Mouse (Mus musculus) midbrain, embryonic 14.5 days (tissue): Measurements from ENCODE around the gene Gm20823. TPM values are rescaled to one million over a fixed set of nuclear protein-coding genes. Genes with fewer than 3 reads are reported as not detected.
"Not testable (repeated sequence)": the region's sequence is repeated elsewhere in the genome, so short reads cannot be mapped to it uniquely, and the experiment has no call there.

ENCODE experiments used
- ATAC-seq: fragments of 200-750 bp; cut with Nextera tagmentation; 2 replicates; pipeline ENCODE4 v1.8.0; 2017; ENCODE audit warnings: moderate number of reproducible peaks, moderate library complexity; ENCODE audit not compliant: low FRiP score, low TSS enrichment
- DNase-seq: peaks from one replicate; pipeline ENCODE4 v3.0.0-alpha.2; 2015
- H3K27ac ChIP-seq: fragments of 300-500 bp; sonication (generic); replicated peaks from 2 replicates; pipeline ENCODE4 v1.5.1; 2014; ENCODE audit warnings: mild to moderate bottlenecking, low read depth, low read length, moderate library complexity
- H3K27me3 ChIP-seq: fragments of 300-500 bp; sonication (generic); 2 replicates; pipeline ENCODE4 v1.6.1; 2014; ENCODE audit warnings: low read length, control low read depth, mixed read lengths; ENCODE audit not compliant: control insufficient read depth, insufficient read depth
- H3K36me3 ChIP-seq: fragments of 300-500 bp; sonication (generic); 2 replicates; pipeline ENCODE4 v1.6.1; 2014; ENCODE audit warnings: low read length, control low read depth; ENCODE audit not compliant: control insufficient read depth, insufficient read depth
- H3K4me1 ChIP-seq: fragments of 300-500 bp; sonication (generic); 2 replicates; pipeline ENCODE4 v1.6.1; 2014; ENCODE audit warnings: mild to moderate bottlenecking, antibody characterized with exemption, low read length, control low read depth; ENCODE audit not compliant: control insufficient read depth, insufficient read depth
- H3K4me2 ChIP-seq: fragments of 300-500 bp; sonication (generic); 2 replicates; pipeline ENCODE4 v1.6.1; 2014; ENCODE audit warnings: mild to moderate bottlenecking, low read length, moderate library complexity
- H3K4me3 ChIP-seq: fragments of 300-500 bp; sonication (generic); replicated peaks from 2 replicates; pipeline ENCODE4 v1.5.1; 2014; ENCODE audit warnings: low read depth, low read length
- H3K9ac ChIP-seq: fragments of 300-500 bp; sonication (generic); replicated peaks from 2 replicates; pipeline ENCODE4 v1.6.1; 2014; ENCODE audit warnings: mild to moderate bottlenecking, low read length, moderate library complexity
- H3K9me3 ChIP-seq: fragments of 300-500 bp; sonication (generic); 2 replicates; pipeline ENCODE4 v1.6.1; 2016; ENCODE audit warnings: low read length, control low read depth, mixed read lengths; ENCODE audit not compliant: control insufficient read depth
- WGBS: fragments of 180-500 bp; shearing (Covaris S2); extraction: QIAGEN DNeasy Blood & Tissue Kit; methylation state at CpG from one replicate; pipeline ENCODE4 v1.1.7; 2014; 5-methylcytosine and 5-hydroxymethylcytosine counted together
- polyA plus RNA-seq: library from polyadenylated mRNA; unstranded; fragments of >200 nt; fragmentation: Nextera tagmentation; extraction: Ambion mirVana; gene quantifications from 2 replicates; pipeline ENCODE4 v1.2.1, GENCODE M21; 2014

The Gm20823 gene
- not detected in 2 replicates for polyA plus RNA-seq

GRCm38 (mm10) chrY:62464745-62465144 lies at the start of gene Gm20823:
Gene Gm20823 (minus strand): TSS chrY:62464845.
- not testable (repeated sequence) for ATAC-seq, H3K36me3 ChIP-seq, H3K27me3 ChIP-seq, DNase-seq, H3K4me2 ChIP-seq, H3K4me3 ChIP-seq, H3K27ac ChIP-seq, H3K9ac ChIP-seq, H3K9me3 ChIP-seq, H3K4me1 ChIP-seq
- WGBS, result no CpG with 5 or more reads among the region's 4 CpGs
